Mouse (Mus musculus): Measurements from ENCODE around the gene Best1.
A peak's percentile ranks its signal among the peaks of the same experiment; 100 is the strongest.

Best1 gene

GRCm38 (mm10) chr19:9957965-9958364 is 43.5 kb downstream of the Best1 start:
- no peak for DNase-seq

GRCm38 (mm10) chr19:9956624-9957388 is 44.6 kb downstream of the Best1 start:
- DNase-seq, result no peak

GRCm38 (mm10) chr19:9955438-9955837 is 46.0 kb downstream of the Best1 start:
- DNase-seq, result no peak

- DNase-seq, result no peak
Measured at GRCm38 (mm10) chr19:9954811-9955202, 46.6 kb downstream of the Best1 start.

DNA sequence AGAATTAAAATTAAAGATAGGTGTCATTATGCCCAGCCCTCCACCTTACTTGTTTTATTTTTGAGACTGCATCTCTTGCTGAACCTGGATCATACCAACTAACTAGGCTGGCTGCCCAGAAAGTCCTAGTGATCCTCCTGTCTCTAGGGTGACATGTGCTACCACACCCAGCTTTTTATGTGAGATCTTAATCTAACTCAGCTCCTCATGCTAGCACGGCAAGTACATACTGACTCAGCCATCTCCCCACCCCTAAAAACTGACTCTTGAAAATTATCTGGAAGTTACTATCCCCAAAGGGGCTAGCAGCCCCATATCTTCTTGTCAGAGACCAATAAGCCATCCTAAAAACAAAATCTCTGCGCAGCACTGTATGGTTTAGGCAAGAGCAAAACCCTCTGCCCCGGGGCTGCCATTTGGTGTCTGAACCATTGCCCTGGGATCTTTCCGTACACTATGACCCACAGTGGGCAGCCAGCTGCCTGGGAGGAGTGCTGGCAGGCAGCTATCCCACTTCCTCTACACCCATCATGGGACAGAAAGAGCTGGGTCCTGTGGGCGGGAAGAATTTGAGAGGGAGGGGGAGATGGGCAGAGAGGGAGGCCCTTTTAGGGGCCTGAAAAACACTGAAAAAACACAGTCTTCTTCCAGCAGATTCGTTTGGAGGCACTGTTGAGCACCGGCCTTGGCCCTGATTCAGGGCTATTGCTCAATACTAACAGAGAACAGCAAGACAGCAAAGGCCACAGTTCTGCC is 47.2 kb downstream of the Best1 start:
- DNase-seq, result no peak

GRCm38 (mm10) chr19:9952912-9953311 is 48.5 kb downstream of the Best1 start:
- no peak for DNase-seq

- no peak for DNase-seq
Measured at GRCm38 (mm10) chr19:9952390-9952789, 49.0 kb downstream of the Best1 start.

DNA sequence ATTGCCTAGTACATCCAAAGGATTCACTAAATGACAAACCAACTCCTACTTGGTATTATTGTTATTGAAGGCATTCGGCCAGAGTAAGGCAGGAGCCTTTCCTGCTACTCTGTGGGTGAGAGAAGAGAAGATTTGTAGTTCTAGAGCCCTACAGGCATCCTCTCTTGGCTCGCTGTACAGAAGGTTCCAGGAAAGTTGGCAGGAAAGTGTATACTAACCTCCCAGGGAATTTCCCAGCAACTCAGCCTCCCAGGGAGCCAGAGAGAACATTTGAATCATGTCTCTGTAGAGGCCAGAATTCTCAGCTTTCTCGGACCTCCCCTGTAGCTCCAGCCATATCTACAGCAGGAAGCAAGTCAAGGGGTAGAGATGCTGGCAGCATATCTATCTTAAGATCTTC is 54.4 kb downstream of the Best1 start:
- DNase-seq, result no peak

GRCm38 (mm10) chr19:9945800-9946564 is 55.5 kb downstream of the Best1 start:
- no peak for DNase-seq

DNA sequence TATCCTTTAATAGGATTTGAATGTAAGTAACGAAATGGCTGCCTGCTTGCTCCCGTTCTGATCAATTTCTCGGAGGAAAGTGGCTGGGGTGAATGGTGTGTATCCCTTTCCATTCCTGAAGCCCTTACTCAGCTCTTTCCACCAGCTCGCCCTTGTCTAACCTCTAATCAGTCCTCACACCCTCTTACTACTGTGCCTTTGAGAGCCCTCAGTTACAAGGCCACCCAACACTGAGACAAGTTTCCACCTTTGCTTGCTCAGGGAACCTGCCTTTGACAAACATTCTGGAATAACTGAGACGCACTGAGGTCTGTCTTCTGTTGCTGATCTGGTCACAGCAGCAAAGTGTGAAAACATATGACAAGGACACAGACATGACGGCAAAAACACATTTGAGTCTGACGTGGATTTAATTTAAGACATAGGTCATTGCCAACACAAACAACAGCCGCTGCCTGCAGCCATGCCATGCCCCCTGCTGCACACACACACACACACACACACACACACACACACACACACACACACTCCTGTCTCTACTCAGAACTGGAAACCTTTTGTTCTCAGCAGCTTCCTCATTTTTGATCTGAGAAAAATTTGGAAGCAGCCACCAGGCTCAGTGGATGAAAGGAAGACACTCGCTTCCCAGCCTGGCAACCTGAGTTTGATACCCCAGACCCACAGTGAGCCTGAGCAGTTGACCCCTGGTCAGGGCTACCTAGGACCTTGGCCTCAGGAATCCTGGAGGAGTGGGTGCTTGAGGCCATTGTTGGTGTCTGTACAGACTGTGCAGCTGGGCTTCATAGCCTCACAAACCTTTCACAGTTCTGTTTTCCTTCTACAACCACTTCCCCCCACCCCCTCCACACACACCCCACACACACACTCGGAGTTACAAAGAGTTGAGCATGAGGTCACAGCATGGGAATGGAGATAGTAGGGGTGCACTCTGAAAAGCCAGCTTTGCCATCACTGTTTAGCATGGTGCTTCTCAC is 58.6 kb downstream of the Best1 start:
- DNase-seq, result no peak

- no peak for DNase-seq
Measured at GRCm38 (mm10) chr19:9941809-9942208, 59.6 kb downstream of the Best1 start.

GRCm38 (mm10) chr19:9940903-9941302 is 60.5 kb downstream of the Best1 start:
- DNase-seq, result no peak

- peak; percentile 31 for DNase-seq
Measured at GRCm38 (mm10) chr19:9939841-9940240, 61.6 kb downstream of the Best1 start.

DNA sequence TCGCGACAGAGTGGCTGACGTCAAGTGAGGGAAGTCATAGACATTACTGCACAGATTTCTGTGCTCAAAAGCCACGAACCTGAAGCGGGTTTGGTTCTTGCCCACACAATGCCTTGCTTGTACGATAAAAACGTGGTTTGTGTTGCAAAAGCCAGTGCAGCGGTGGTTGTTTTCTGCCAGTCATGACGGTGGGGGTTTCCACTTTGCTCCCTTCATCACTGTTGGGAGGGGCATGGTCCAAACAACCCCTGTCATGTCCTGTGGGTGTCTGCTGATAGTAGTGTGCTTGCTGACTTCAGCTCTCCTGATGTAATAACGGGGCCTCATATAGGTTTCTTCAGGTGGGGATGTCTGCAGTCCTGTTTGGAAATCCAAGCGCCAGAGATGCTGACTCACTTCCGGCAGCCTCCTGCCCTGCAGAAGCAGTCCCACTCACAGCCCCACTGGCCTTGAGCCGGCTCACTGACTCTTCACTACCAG is 62.6 kb downstream of the Best1 start:
- DNase-seq, result peak; percentile 61

GRCm38 (mm10) chr19:9938156-9938823 is 63.1 kb downstream of the Best1 start:
- DNase-seq, result peak; percentile 29

DNA sequence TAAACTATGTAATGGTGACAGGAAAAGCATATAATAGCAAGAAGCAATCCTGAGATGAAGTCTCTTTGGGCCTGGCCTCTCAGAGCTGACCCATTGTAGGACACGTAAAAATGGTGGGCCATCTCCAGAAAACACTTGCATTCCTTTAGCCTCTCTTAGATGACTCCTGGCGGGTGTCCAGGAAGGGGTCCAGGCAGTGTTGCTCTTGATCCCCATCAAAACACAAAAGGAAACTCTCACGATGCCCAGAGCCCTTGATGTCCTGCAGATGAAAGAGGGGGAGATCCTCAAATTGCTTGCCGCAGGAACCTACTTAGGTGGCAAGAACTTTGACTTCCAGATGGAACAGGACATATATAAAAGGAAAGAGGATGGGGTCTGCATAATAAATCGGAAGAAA is 64.0 kb downstream of the Best1 start:
- DNase-seq, result no peak

- no peak for DNase-seq
Measured at GRCm38 (mm10) chr19:9936579-9936978, 64.9 kb downstream of the Best1 start.

Data from thymus, postnatal 4 days (tissue).